Mouse (Mus musculus): ENCODE data around the gene Evx2. TPM values are rescaled to one million over a fixed set of nuclear protein-coding genes. Genes with fewer than 3 reads are reported as not detected.

Evx2 gene
- polyA plus RNA-seq, 1 experiment from 2014 or later: 1.5 TPM

GRCm38 (mm10) chr2:74611406-74611805, 48.0 kb downstream of the Evx2 start:
- no peak overlapping the region for H3K27ac ChIP-seq (ENCODE audit: low read depth, low read length)
- H3K4me1 ChIP-seq (ENCODE audit: control insufficient read depth, insufficient read depth, low read length): no peaks in the 10 kb centered on the region
- H3K27me3 ChIP-seq (ENCODE audit: control insufficient read depth, insufficient read depth, low read length): no peaks in the 10 kb centered on the region
- no peaks in the 10 kb centered on the region for H3K9me3 ChIP-seq (ENCODE audit: control insufficient read depth, low read length)
- no peak overlapping the region for H3K4me2 ChIP-seq
- H3K9ac ChIP-seq (ENCODE audit: low read length): no peak overlapping the region
- ATAC-seq (ENCODE audit: low FRiP score): no peak
- no peaks in the 10 kb centered on the region for H3K36me3 ChIP-seq (ENCODE audit: control insufficient read depth, insufficient read depth, low read length)
- 88% methylated on average over 4 of the region's 4 CpGs for WGBS
- H3K4me3 ChIP-seq (ENCODE audit: low read depth, low read length): no peak overlapping the region
- no peak for DNase-seq (ENCODE audit: low spot score, missing footprints)

GRCm38 (mm10) chr2:74609350-74609749, 50.0 kb downstream of the Evx2 start:
- Histone ChIP-seq H3K36me3 (ENCODE audit: control insufficient read depth, insufficient read depth, low read length) (no peaks in the 10 kb centered on the region), H3K4me3 (ENCODE audit: low read depth, low read length) (no peak overlapping the region), H3K9me3 (ENCODE audit: control insufficient read depth, low read length) (no peaks in the 10 kb centered on the region), H3K4me2 (no peak overlapping the region), H3K27ac (ENCODE audit: low read depth, low read length) (no peak overlapping the region), H3K27me3 (ENCODE audit: control insufficient read depth, insufficient read depth, low read length) (no peaks in the 10 kb centered on the region), H3K4me1 (ENCODE audit: control insufficient read depth, insufficient read depth, low read length) (no peaks in the 10 kb centered on the region), H3K9ac (ENCODE audit: low read length) (no peak overlapping the region)
- DNase-seq (ENCODE audit: low spot score, missing footprints): no peak
- no peak for ATAC-seq (ENCODE audit: low FRiP score)

GRCm38 (mm10) chr2:74606087-74606760, 53.1 kb downstream of the Evx2 start:
- no peak overlapping the region for H3K27ac ChIP-seq (ENCODE audit: low read depth, low read length)
- no peaks in the 10 kb centered on the region for H3K4me1 ChIP-seq (ENCODE audit: control insufficient read depth, insufficient read depth, low read length)
- H3K4me3 ChIP-seq (ENCODE audit: low read depth, low read length): no peak overlapping the region
- no peaks in the 10 kb centered on the region for H3K9me3 ChIP-seq (ENCODE audit: control insufficient read depth, low read length)
- no peak for DNase-seq (ENCODE audit: low spot score, missing footprints)
- H3K9ac ChIP-seq (ENCODE audit: low read length): no peak overlapping the region
- H3K27me3 ChIP-seq (ENCODE audit: control insufficient read depth, insufficient read depth, low read length): no peaks in the 10 kb centered on the region
- 85% methylated on average over 5 of the region's 5 CpGs for WGBS
- H3K4me2 ChIP-seq: no peak overlapping the region
- H3K36me3 ChIP-seq (ENCODE audit: control insufficient read depth, insufficient read depth, low read length): no peaks in the 10 kb centered on the region
- no peak for ATAC-seq (ENCODE audit: low FRiP score)

- 36% methylated on average over 3 of the region's 3 CpGs for WGBS
- no peak for ATAC-seq (ENCODE audit: low FRiP score)
- Histone ChIP-seq H3K27ac (ENCODE audit: low read depth, low read length) (no peak overlapping the region), H3K9me3 (ENCODE audit: control insufficient read depth, low read length) (no peaks in the 10 kb centered on the region), H3K4me1 (ENCODE audit: control insufficient read depth, insufficient read depth, low read length) (no peaks in the 10 kb centered on the region), H3K4me3 (ENCODE audit: low read depth, low read length) (no peak overlapping the region), H3K4me2 (no peak overlapping the region), H3K27me3 (ENCODE audit: control insufficient read depth, insufficient read depth, low read length) (no peaks in the 10 kb centered on the region), H3K36me3 (ENCODE audit: control insufficient read depth, insufficient read depth, low read length) (no peaks in the 10 kb centered on the region), H3K9ac (ENCODE audit: low read length) (no peak overlapping the region)
- no peak for DNase-seq (ENCODE audit: low spot score, missing footprints)
Observed at GRCm38 (mm10) chr2:74604011-74604410, 55.3 kb downstream of the Evx2 start.

Small RNA genes lying within 50 kb of the gene (microRNA-seq; reads per million reads assigned to microRNA genes)
- not detected for gene Gm44463

Other genes with a start within 250 kb of the Evx2 start
- 56.2 and 58.4 TPM in 2 replicates for gene Lnpk, start 80.1 kb downstream of the Evx2 start, polyA plus RNA-seq (2014; fragmentation: Nextera tagmentation; extraction: Ambion mirVana)
- gene Hoxd13, start 8.8 kb upstream of the Evx2 start, polyA plus RNA-seq (2014; fragmentation: Nextera tagmentation; extraction: Ambion mirVana): not detected in 2 replicates
- gene Hoxd12, start 15.5 kb upstream of the Evx2 start, polyA plus RNA-seq (2014; fragmentation: Nextera tagmentation; extraction: Ambion mirVana): not detected in 2 replicates
- gene Hoxd11, start 20.0 kb upstream of the Evx2 start, polyA plus RNA-seq (2014; fragmentation: Nextera tagmentation; extraction: Ambion mirVana): not detected in 2 replicates
- not detected in 2 replicates for gene Hoxd10, start 32.4 kb upstream of the Evx2 start, polyA plus RNA-seq (2014; fragmentation: Nextera tagmentation; extraction: Ambion mirVana)
- not detected in 2 replicates for gene Hoxd9, start 38.2 kb upstream of the Evx2 start, polyA plus RNA-seq (2014; fragmentation: Nextera tagmentation; extraction: Ambion mirVana)
- 0.11 TPM in 1 of 2 replicates, not detected in the other for gene Hoxd8, start 45.1 kb upstream of the Evx2 start, polyA plus RNA-seq (2014; fragmentation: Nextera tagmentation; extraction: Ambion mirVana)
- 0.07 and 0.14 TPM in 2 replicates for gene Hoxd3, start 52.4 kb upstream of the Evx2 start, polyA plus RNA-seq (2014; fragmentation: Nextera tagmentation; extraction: Ambion mirVana)
- not detected in 2 replicates for gene Hoxd4, start 52.4 kb upstream of the Evx2 start, polyA plus RNA-seq (2014; fragmentation: Nextera tagmentation; extraction: Ambion mirVana)
- not detected in 2 replicates for gene Gm28230, start 67.2 kb upstream of the Evx2 start, polyA plus RNA-seq (2014; fragmentation: Nextera tagmentation; extraction: Ambion mirVana)
- not detected in 2 replicates for gene Hoxd1, start 103.4 kb upstream of the Evx2 start, polyA plus RNA-seq (2014; fragmentation: Nextera tagmentation; extraction: Ambion mirVana)
- 124 and 130 TPM in 2 replicates for gene Mtx2, start 166.2 kb upstream of the Evx2 start, polyA plus RNA-seq (2014; fragmentation: Nextera tagmentation; extraction: Ambion mirVana)

Measured in midbrain, embryonic 11.5 days (tissue).